Mouse (Mus musculus) kidney, adult 18-20 months (tissue): ENCODE data around the gene Cxcl14.
A peak's percentile ranks its signal among the peaks of the same experiment; 100 is the strongest.

Experiments used
- DNase-seq: peaks from one replicate; pipeline ENCODE4 v3.0.0; 2021

The Cxcl14 gene

GRCm38 (mm10) chr13:56289261-56289660 is 7.1 kb downstream of the Cxcl14 start:
- DNase-seq = no peak

- no peak for DNase-seq
These were observed 7.8 kb downstream of the Cxcl14 start for GRCm38 (mm10) chr13:56288601-56289000.

- no peak for DNase-seq
These were observed 9.3 kb downstream of the Cxcl14 start for GRCm38 (mm10) chr13:56287091-56287490.

GRCm38 (mm10) chr13:56283321-56283720 is 13.0 kb downstream of the Cxcl14 start:
- no peak for DNase-seq

GRCm38 (mm10) chr13:56280356-56280755 is 16.0 kb downstream of the Cxcl14 start:
- DNase-seq = no peak

- peak; percentile 84 for DNase-seq
These were observed 16.9 kb downstream of the Cxcl14 start for GRCm38 (mm10) chr13:56279439-56279838.

GRCm38 (mm10) chr13:56275171-56275570 is 21.2 kb downstream of the Cxcl14 start:
- DNase-seq = no peak

- DNase-seq = no peak
These were observed 26.2 kb downstream of the Cxcl14 start for GRCm38 (mm10) chr13:56270124-56270523.

GRCm38 (mm10) chr13:56267396-56267795 is 29.0 kb downstream of the Cxcl14 start:
- no peak for DNase-seq

- DNase-seq = no peak
These were observed 29.9 kb downstream of the Cxcl14 start for GRCm38 (mm10) chr13:56266435-56266834.

- no peak for DNase-seq
These were observed 30.7 kb downstream of the Cxcl14 start for GRCm38 (mm10) chr13:56265661-56266060.

- DNase-seq = no peak
These were observed 34.1 kb downstream of the Cxcl14 start for GRCm38 (mm10) chr13:56262269-56262668.

GRCm38 (mm10) chr13:56260344-56260780 is 36.0 kb downstream of the Cxcl14 start:
- no peak for DNase-seq

GRCm38 (mm10) chr13:56259926-56260250 is 36.5 kb downstream of the Cxcl14 start:
- DNase-seq = no peak

- no peak for DNase-seq
These were observed 37.1 kb downstream of the Cxcl14 start for GRCm38 (mm10) chr13:56259021-56259925.

- no peak for DNase-seq
These were observed 37.9 kb downstream of the Cxcl14 start for GRCm38 (mm10) chr13:56258196-56259020.

GRCm38 (mm10) chr13:56257469-56258153 is 38.7 kb downstream of the Cxcl14 start:
- no peak for DNase-seq

GRCm38 (mm10) chr13:56256716-56257299 is 39.5 kb downstream of the Cxcl14 start:
- DNase-seq = no peak

GRCm38 (mm10) chr13:56253379-56253778 is 43.0 kb downstream of the Cxcl14 start:
- no peak for DNase-seq

- no peak for DNase-seq
These were observed 43.6 kb downstream of the Cxcl14 start for GRCm38 (mm10) chr13:56252783-56253182.

- peak; percentile 18 for DNase-seq
These were observed 44.3 kb downstream of the Cxcl14 start, which contains the start of gene Neurog1 for GRCm38 (mm10) chr13:56251924-56252619. Gene Neurog1, minus strand, starts transcription at chr13:56252163.
